Mouse (Mus musculus): ENCODE results near the gene Mfsd13b.
"Not testable (repeated sequence)": the region's sequence is repeated elsewhere in the genome, so short reads cannot be mapped to it uniquely, and the experiment has no call there.

Mfsd13b gene

GRCm38 (mm10) chr7:120982200-120982841 is at the start of gene Mfsd13b, which contains the start of gene Cdr2:
Mfsd13b (plus strand) TSS chr7:120982509.
Cdr2 (minus strand) TSS chr7:120982312.
- peak; percentile 98 for DNase-seq (ENCODE audit: low spot score)

- DNase-seq (ENCODE audit: low spot score): no peak
Observed at GRCm38 (mm10) chr7:120933110-120933509, 49.2 kb upstream of the Mfsd13b start.

GRCm38 (mm10) chr7:120933680-120934195 is 48.6 kb upstream of the Mfsd13b start:
- DNase-seq (ENCODE audit: low spot score): no peak

- peak; percentile 58 for DNase-seq (ENCODE audit: low spot score)
Observed at GRCm38 (mm10) chr7:120934716-120935115, 47.6 kb upstream of the Mfsd13b start.

GRCm38 (mm10) chr7:120936522-120936921 is 45.8 kb upstream of the Mfsd13b start:
- no peak for DNase-seq (ENCODE audit: low spot score)

GRCm38 (mm10) chr7:120938206-120938605 is 44.1 kb upstream of the Mfsd13b start:
- no peak for DNase-seq (ENCODE audit: low spot score)

GRCm38 (mm10) chr7:120940343-120940742 is 42.0 kb upstream of the Mfsd13b start:
- DNase-seq (ENCODE audit: low spot score): no peak

- no peak for DNase-seq (ENCODE audit: low spot score)
Observed at GRCm38 (mm10) chr7:120941214-120941613, 41.1 kb upstream of the Mfsd13b start.

- no peak for DNase-seq (ENCODE audit: low spot score)
Observed at GRCm38 (mm10) chr7:120942506-120942905, 39.8 kb upstream of the Mfsd13b start.

GRCm38 (mm10) chr7:120943936-120944509 is 38.3 kb upstream of the Mfsd13b start:
- peak; percentile 72 for DNase-seq (ENCODE audit: low spot score)

- not testable (repeated sequence) for DNase-seq (ENCODE audit: low spot score)
Observed at GRCm38 (mm10) chr7:120953591-120953990, 28.7 kb upstream of the Mfsd13b start.

GRCm38 (mm10) chr7:120960116-120960515 is 22.2 kb upstream of the Mfsd13b start:
- no peak for DNase-seq (ENCODE audit: low spot score)

GRCm38 (mm10) chr7:120960601-120961000 is 21.7 kb upstream of the Mfsd13b start:
- DNase-seq (ENCODE audit: low spot score): no peak

GRCm38 (mm10) chr7:120961893-120962292 is 20.4 kb upstream of the Mfsd13b start:
- peak; percentile 85 for DNase-seq (ENCODE audit: low spot score)

GRCm38 (mm10) chr7:120963126-120963525 is 19.2 kb upstream of the Mfsd13b start:
- DNase-seq (ENCODE audit: low spot score): no peak

- DNase-seq (ENCODE audit: low spot score): peak; percentile 38
Observed at GRCm38 (mm10) chr7:120969221-120969620, 13.1 kb upstream of the Mfsd13b start.

- DNase-seq (ENCODE audit: low spot score): no peak
Observed at GRCm38 (mm10) chr7:120970112-120970511, 12.2 kb upstream of the Mfsd13b start.

- DNase-seq (ENCODE audit: low spot score): not testable (repeated sequence)
Observed at GRCm38 (mm10) chr7:120972471-120972870, 9.8 kb upstream of the Mfsd13b start.

- DNase-seq (ENCODE audit: low spot score): no peak
Observed at GRCm38 (mm10) chr7:120974001-120974400, 8.3 kb upstream of the Mfsd13b start.

- no peak for DNase-seq (ENCODE audit: low spot score)
Observed at GRCm38 (mm10) chr7:120977063-120977462, 5.2 kb upstream of the Mfsd13b start.

- no peak for DNase-seq (ENCODE audit: low spot score)
Observed at GRCm38 (mm10) chr7:120980041-120980440, 2.3 kb upstream of the Mfsd13b start.

GRCm38 (mm10) chr7:120980931-120981924 is 1.1 kb upstream of the Mfsd13b start:
- peak; percentile 66 for DNase-seq (ENCODE audit: low spot score)

All from yolk sac, embryonic 10.5 days (tissue).